Mouse (Mus musculus) MEL (cell line): Measurements from ENCODE around the gene Srarp.

Experiments used
- CTCF ChIP-seq, 3 experiments: IDR thresholded peaks in 2 of 3; conservative IDR thresholded peaks in 1 of 3; 2 replicates each; pipeline ENCODE4 v1.5.1; 2011 to 2012; ENCODE audit warnings: low read length in 3 of 3, low read depth in 2 of 3, mild to moderate bottlenecking in 2 of 3, improper control_type of control experiment in 1 of 3, inconsistent platforms in 1 of 3, mixed read lengths in 1 of 3, moderate library complexity in 1 of 3; ENCODE audit not compliant: control insufficient read depth in 1 of 3, insufficient read depth in 1 of 3, poor library complexity in 1 of 3, severe bottlenecking in 1 of 3
- EP300 ChIP-seq, 2 experiments: IDR thresholded peaks; 2 replicates each; pipeline ENCODE4 v1.6.1; 2011; ENCODE audit warnings: improper control_type of control experiment in 2 of 2, low read length in 2 of 2, low read depth in 1 of 2, mild to moderate bottlenecking in 1 of 2

DNA sequence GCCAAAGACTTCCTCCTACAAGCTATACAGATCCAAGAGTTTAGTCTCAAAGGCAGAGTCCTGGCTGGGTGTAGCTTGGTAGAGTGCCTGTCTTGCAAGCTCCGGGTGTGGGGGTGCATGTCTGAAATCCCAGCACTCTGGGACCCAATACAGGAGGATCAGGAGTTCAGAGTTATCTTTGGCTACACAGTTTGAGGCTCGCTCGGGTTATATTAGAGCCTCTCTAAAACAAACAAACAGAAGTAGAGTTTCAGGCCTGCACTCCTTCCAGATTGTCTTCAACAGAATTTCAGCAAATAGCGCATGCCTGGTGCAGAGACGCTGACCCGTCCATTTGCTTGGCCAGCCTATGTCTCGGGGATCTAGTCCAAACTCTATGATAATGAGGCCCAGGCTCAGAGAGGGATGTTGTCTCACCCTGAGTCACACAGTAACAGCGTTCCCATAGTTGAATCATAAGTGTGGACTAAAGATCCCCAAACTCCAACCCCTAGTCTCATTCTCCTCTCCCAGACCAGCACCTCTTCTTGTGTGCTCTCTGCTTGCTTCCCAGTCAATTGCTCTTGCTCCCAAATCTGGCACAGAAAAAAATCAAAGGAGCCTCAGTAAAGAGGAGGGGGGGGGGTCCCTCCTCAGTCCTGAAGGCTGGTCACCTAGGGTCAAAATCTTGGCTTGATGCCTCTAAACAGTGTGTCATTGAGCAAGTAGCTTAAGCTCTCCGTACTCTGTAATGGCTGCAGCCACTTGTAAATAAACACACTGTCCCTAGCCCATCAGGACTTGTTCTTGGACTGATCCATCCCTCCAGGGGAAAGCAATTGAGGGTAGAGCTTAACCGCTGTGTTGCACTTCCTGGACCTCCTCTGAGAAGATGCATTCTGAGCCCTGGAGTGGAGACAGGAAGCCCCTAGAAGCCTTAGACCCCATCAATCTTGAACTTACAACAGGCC, 8.8 kb downstream of the Srarp start:
- TF ChIP-seq EP300 (IDR thresholded peaks at IDR 0.05; ENCODE audit: low read depth in 1 of 2, low read length in 2 of 2) (no peak), CTCF (IDR thresholded peaks at IDR 0.05 in 2 of 3, conservative IDR thresholded peaks at IDR 0.05 in 1 of 3; ENCODE audit: control insufficient read depth in 1 of 3, insufficient read depth in 1 of 3, low read depth in 2 of 3, low read length in 3 of 3, poor library complexity in 1 of 3, severe bottlenecking in 1 of 3) (no peak)
